ENCODE assay signal across 26 mouse cellular contexts in the genomic region with DNA sequence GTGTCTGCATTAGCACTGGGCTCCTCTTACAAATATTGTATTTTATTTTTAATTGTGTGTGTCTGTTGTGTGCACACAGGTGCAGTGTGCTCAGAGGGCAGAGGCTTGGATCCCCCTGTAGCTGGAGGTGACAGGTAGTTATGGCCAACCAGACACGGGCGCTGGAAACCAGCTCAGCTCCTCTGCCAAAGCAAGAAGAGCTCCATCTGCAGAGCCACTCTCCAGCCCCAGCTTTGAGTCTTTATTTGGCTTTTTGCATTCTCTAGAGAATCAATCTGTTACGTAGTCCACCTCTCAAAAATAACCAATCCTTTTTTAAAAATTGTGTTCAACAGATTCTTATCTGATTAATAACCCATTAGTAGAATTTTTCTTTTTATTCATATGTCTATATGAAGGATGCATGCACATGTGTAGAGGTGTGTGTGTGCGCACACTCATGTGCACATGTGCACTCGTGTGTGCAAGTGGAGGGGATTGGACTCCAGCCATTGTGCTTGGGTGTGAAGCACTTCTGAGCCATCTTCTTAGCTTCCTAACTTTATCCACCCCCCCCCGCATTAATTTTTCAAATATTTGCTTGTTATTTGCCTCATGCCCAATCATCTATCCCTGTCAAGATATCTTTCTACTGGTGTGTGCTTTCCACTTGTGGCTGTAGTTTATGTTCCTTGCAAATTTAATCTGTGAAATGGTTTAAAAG. TPM values are rescaled to one million over a fixed set of nuclear protein-coding genes. Genes with fewer than 3 reads are reported as not detected.
DNase-seq lines count a peak whose midpoint lies in the region; ATAC-seq and TF ChIP-seq lines count a peak whose summit lies in the region.
"Had no signal": no experiment of that assay in that cellular context is flagged by ENCODE, and none has a peak within 500 bp of the region (broad histone marks: within the 10 kb centered on the region; RNA-seq: fewer than 3 reads in every experiment).

No protein-coding gene starts in this region.

- H3K9me3 ChIP-seq in liver, embryonic 16.5 days (replicated peaks; ENCODE audit: control insufficient read depth, low read length): no peaks in the 10 kb centered on the region
- no peaks in the 10 kb centered on the region for H3K9me3 ChIP-seq in liver, embryonic 12.5 days (replicated peaks)
- H3K9me3 ChIP-seq: embryonic facial prominence, embryonic 15.5 days; forebrain, embryonic 10.5 days; heart, embryonic 13.5 days; hindbrain, embryonic 12.5 days had no signal

- H3K4me1 ChIP-seq in liver, embryonic 16.5 days (ENCODE audit: control insufficient read depth, low read depth, low read length): peaks cover 8% of the 10 kb centered on the region
- H3K4me1 ChIP-seq in liver, embryonic 12.5 days: peaks cover 14% of the 10 kb centered on the region
- peaks cover 5% of the 10 kb centered on the region for H3K4me1 ChIP-seq in cortical plate, adult 2 months (ENCODE audit: control insufficient read depth, insufficient read depth, low read length)
- H3K4me1 ChIP-seq: embryonic facial prominence, embryonic 15.5 days; hindbrain, embryonic 12.5 days had no signal

- peak; percentile 60 for ATAC-seq in frontal cortex, adult (ENCODE audit: low TSS enrichment)
- no peak for ATAC-seq in liver, embryonic 16.5 days (ENCODE audit: low read depth)
- no peak for ATAC-seq in liver, embryonic 12.5 days
- ATAC-seq: forebrain, embryonic 14.5 days; hindbrain, embryonic 16.5 days; inflammation-experienced regulatory T-cells, adult 6 months had no signal

- DNase-seq in frontal cortex, postnatal 14 days (ENCODE audit: low spot score in 2 of 2): no peak
- peak in 1 of 2 experiments; percentile 23 for DNase-seq in layer of hippocampus, adult 2 months (ENCODE audit: low spot score in 2 of 2)
- DNase-seq in layer of hippocampus, adult 9-10 months (ENCODE audit: low spot score): no peak
- DNase-seq: adrenal gland, adult 2 months; adrenal gland, postnatal 25 days; cerebellum, adult 2 months; embryo, embryonic 11 days; gastrocnemius, postnatal 10 days; heart, adult 2 months; heart, postnatal 4 days had no signal

- H3K9ac ChIP-seq in liver, embryonic 16.5 days (ENCODE audit: low read depth, low read length): no peak overlapping the region
- no peak overlapping the region for H3K9ac ChIP-seq in liver, embryonic 12.5 days
- H3K9ac ChIP-seq: embryonic facial prominence, embryonic 15.5 days; heart, embryonic 13.5 days; hindbrain, embryonic 12.5 days had no signal

- TF ChIP-seq POLR2A in cortical plate, adult 2 months (IDR thresholded peaks at IDR 0.05; ENCODE audit: extremely low read depth, insufficient read depth, low read length): no peak

- no peak for TF ChIP-seq CTCF in layer of hippocampus, adult 2 months (conservative IDR thresholded peaks at IDR 0.05)
- no peak for TF ChIP-seq CTCF in cortical plate, adult 2 months (IDR thresholded peaks at IDR 0.05; ENCODE audit: extremely low read depth, insufficient read depth, low read length)

- H3K27ac ChIP-seq in layer of hippocampus, adult 2 months: peak overlapping the region; percentile 73
- no peak overlapping the region for H3K27ac ChIP-seq in liver, embryonic 16.5 days (ENCODE audit: low read length)
- H3K27ac ChIP-seq in liver, embryonic 12.5 days: no peak overlapping the region
- peak overlapping the region; percentile 87 for H3K27ac ChIP-seq in cortical plate, adult 2 months (ENCODE audit: insufficient read depth, low read length)
- H3K27ac ChIP-seq: embryonic facial prominence, embryonic 15.5 days; forebrain, embryonic 10.5 days; heart, adult 2 months; heart, embryonic 13.5 days; hindbrain, embryonic 12.5 days had no signal

- no peaks in the 10 kb centered on the region for H3K36me3 ChIP-seq in liver, embryonic 16.5 days (ENCODE audit: control insufficient read depth, insufficient read depth)
- no peaks in the 10 kb centered on the region for H3K36me3 ChIP-seq in liver, embryonic 12.5 days
- H3K36me3 ChIP-seq: embryonic facial prominence, embryonic 15.5 days; forebrain, embryonic 10.5 days; heart, embryonic 13.5 days; hindbrain, embryonic 12.5 days had no signal

- 71% methylated on average over 6 of the region's 6 CpGs for whole genome bisulfite sequencing in liver, embryonic 16.5 days (ENCODE audit: insufficient replicate concordance)
- WGBS in liver, embryonic 12.5 days (ENCODE audit: insufficient replicate concordance): 74% methylated on average over 6 of the region's 6 CpGs

- no peak overlapping the region for H3K4me3 ChIP-seq in layer of hippocampus, adult 2 months
- H3K4me3 ChIP-seq in liver, embryonic 16.5 days (ENCODE audit: low read depth, low read length): peak overlapping the region; percentile 13; the same call in 1 of the 2 replicates
- H3K4me3 ChIP-seq in liver, embryonic 12.5 days: no peak overlapping the region
- no peak overlapping the region for H3K4me3 ChIP-seq in cortical plate, adult 2 months (ENCODE audit: insufficient read depth, low read length)
- H3K4me3 ChIP-seq: embryonic facial prominence, embryonic 15.5 days; erythroblast, embryonic 14.5 days; forebrain, embryonic 10.5 days; heart, adult 2 months; heart, embryonic 13.5 days; hindbrain, embryonic 12.5 days had no signal

- 0 out of 2 replicates have a peak overlapping the region, but pooled peaks have one; percentile 3 for H3K4me2 ChIP-seq in liver, embryonic 16.5 days (ENCODE audit: low read depth, low read length)
- no peak overlapping the region for H3K4me2 ChIP-seq in liver, embryonic 12.5 days
- H3K4me2 ChIP-seq: embryonic facial prominence, embryonic 15.5 days; heart, embryonic 13.5 days; hindbrain, embryonic 12.5 days had no signal

- no peaks in the 10 kb centered on the region for H3K27me3 ChIP-seq in liver, embryonic 16.5 days (ENCODE audit: control insufficient read depth, insufficient read depth, low read depth, low read length)
- no peaks in the 10 kb centered on the region for H3K27me3 ChIP-seq in liver, embryonic 12.5 days (replicated peaks)
- H3K27me3 ChIP-seq: CH12.LX; embryonic facial prominence, embryonic 15.5 days; heart, embryonic 13.5 days; hindbrain, embryonic 12.5 days had no signal

RNA-seq across cellular contexts. Expression of a gene that starts 16.0 kb away (rescaled TPM):
- not detected for total RNA-seq in layer of hippocampus, adult 2 months (2021)
- polyA plus RNA-seq in liver, embryonic 16.5 days (2015; fragmentation: Nextera tagmentation; extraction: Ambion mirVana): 4.4 and 4.8 TPM in 2 replicates
- polyA plus RNA-seq in liver, embryonic 12.5 days (2016; fragmentation: Nextera tagmentation; extraction: Ambion mirVana): 0.23 and 0.24 TPM in 2 replicates
- polyA plus RNA-seq in cortical plate, adult 2 months (2012; rRNA removed): 0.04 TPM in 1 of 2 replicates, not detected in the other
- total RNA-seq: adrenal gland, adult 2 months; adrenal gland, postnatal 25 days; CH12.LX; gastrocnemius, postnatal 10 days; heart, adult 2 months; heart, postnatal 4 days had no signal
- polyA plus RNA-seq: adrenal gland, adult 2 months; cerebellum, adult 2 months; embryonic facial prominence, embryonic 11.5 days; erythroblast, embryonic 14.5 days; forebrain, embryonic 10.5 days; forebrain, embryonic 14.5 days; heart, adult 2 months; heart, embryonic 13.5 days; heart, postnatal 0 days; hindbrain, embryonic 12.5 days; hindbrain, embryonic 16.5 days; inflammation-experienced regulatory T-cells, adult 6 months had no signal

RNA-seq across cellular contexts. Expression of a gene that starts 29.1 kb away (rescaled TPM):
- under 1 TPM in 1 of 2 experiments, not detected in 1; 0.44 TPM for total RNA-seq in layer of hippocampus, adult 2 months (2021)
- 97.0 and 121 TPM in 2 replicates for polyA plus RNA-seq in liver, embryonic 16.5 days (2015; fragmentation: Nextera tagmentation; extraction: Ambion mirVana)
- polyA plus RNA-seq in liver, embryonic 12.5 days (2016; fragmentation: Nextera tagmentation; extraction: Ambion mirVana): 0.69 and 0.87 TPM in 2 replicates
- polyA plus RNA-seq in cortical plate, adult 2 months (2012; rRNA removed): 0.74 and 0.75 TPM in 2 replicates
- total RNA-seq: adrenal gland, postnatal 25 days; CH12.LX; heart, adult 2 months; heart, postnatal 4 days had no signal
- polyA plus RNA-seq: adrenal gland, adult 2 months; embryonic facial prominence, embryonic 11.5 days; erythroblast, embryonic 14.5 days; forebrain, embryonic 10.5 days; forebrain, embryonic 14.5 days; heart, adult 2 months; hindbrain, embryonic 12.5 days; hindbrain, embryonic 16.5 days had no signal

RNA-seq across cellular contexts. Expression of a gene that starts 51.8 kb away (rescaled TPM):
- not detected for total RNA-seq in layer of hippocampus, adult 2 months (2021)
- polyA plus RNA-seq in liver, embryonic 16.5 days (2015; fragmentation: Nextera tagmentation; extraction: Ambion mirVana): not detected in 2 replicates
- polyA plus RNA-seq in liver, embryonic 12.5 days (2016; fragmentation: Nextera tagmentation; extraction: Ambion mirVana): not detected in 2 replicates
- polyA plus RNA-seq in cortical plate, adult 2 months (2012; rRNA removed): 0.10 TPM in 1 of 2 replicates, not detected in the other
- total RNA-seq: adrenal gland, adult 2 months; CH12.LX; gastrocnemius, postnatal 4 days; heart, adult 2 months had no signal
- polyA plus RNA-seq: adrenal gland, adult 2 months; cerebellum, adult 2 months; embryonic facial prominence, embryonic 11.5 days; erythroblast, embryonic 14.5 days; forebrain, embryonic 10.5 days; forebrain, embryonic 14.5 days; heart, embryonic 13.5 days; heart, postnatal 0 days; hindbrain, embryonic 12.5 days; hindbrain, embryonic 16.5 days; inflammation-experienced regulatory T-cells, adult 6 months had no signal

Comparison
In these comparisons a context has a peak if more than half of its experiments do, and no peak if none do; other contexts are left out.
1. RNA of a gene that starts 29.1 kb away (polyA plus RNA-seq): 97.0 to 121 TPM in liver, embryonic 16.5 days; 0.69 to 0.87 TPM in liver, embryonic 12.5 days and 0.74 to 0.75 TPM in cortical plate, adult 2 months; every median in the first group is over 10 times any median in the second.
2. H3K27ac ChIP-seq: peak in layer of hippocampus, adult 2 months (single experiment) and cortical plate, adult 2 months (single experiment); none in liver, embryonic 16.5 days (single experiment) and liver, embryonic 12.5 days (single experiment).